ENCODE assay signal across 29 mouse cellular contexts in the genomic region with DNA sequence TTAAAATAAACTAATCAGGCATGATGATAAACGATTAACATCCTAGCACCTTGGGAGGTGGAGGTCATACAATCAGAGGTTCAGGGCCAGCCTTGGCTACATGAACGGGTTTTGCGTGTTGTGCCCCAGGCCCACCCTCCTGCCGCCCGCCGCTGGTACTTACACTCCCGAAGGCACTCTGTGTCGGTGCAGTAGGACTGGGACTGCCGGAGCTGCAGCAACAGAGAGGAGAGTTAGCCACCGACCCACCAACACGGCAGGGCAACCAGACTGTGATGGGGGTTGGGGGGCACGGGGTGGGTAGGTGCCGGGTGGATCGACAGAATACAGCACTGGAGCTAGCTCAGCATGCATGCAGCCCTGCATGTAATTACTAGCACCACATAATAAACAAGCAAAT. TPM values are rescaled to one million over a fixed set of nuclear protein-coding genes. Genes with fewer than 3 reads are reported as not detected.
DNase-seq lines count a peak whose midpoint lies in the region; ATAC-seq and TF ChIP-seq lines count a peak whose summit lies in the region.
"Had no signal": no experiment of that assay in that cellular context is flagged by ENCODE, and none has a peak within 500 bp of the region (broad histone marks: within the 10 kb centered on the region; RNA-seq: fewer than 3 reads in every experiment).

No protein-coding gene starts in this region.

- DNase-seq in gastrocnemius, adult 2 months, result no peak
- no peak for DNase-seq in gastrocnemius, postnatal 25 days
- DNase-seq in heart, embryonic 10.5 days (ENCODE audit: low spot score), result no peak
- DNase-seq in heart, postnatal 25 days (ENCODE audit: low spot score), result no peak
- DNase-seq in heart, adult 9 months (ENCODE audit: low spot score in 2 of 2), result no peak
- no peak for DNase-seq in heart, postnatal 0 days (ENCODE audit: low spot score)
- DNase-seq in heart, postnatal 10 days, result no peak
- DNase-seq: adrenal gland, postnatal 10 days; adrenal gland, postnatal 36 days; cerebellum, adult 18-20 months; cerebellum, adult 9-10 months; cerebellum, postnatal 14 days; gastrocnemius, postnatal 14 days; kidney, adult 11 months; kidney, adult 8-10 months had no signal

- 86% methylated on average over 14 of the region's 14 CpGs for WGBS in heart, embryonic 10.5 days
- 87% methylated on average over 14 of the region's 14 CpGs for WGBS in heart, embryonic 14.5 days
- 86% methylated on average over 14 of the region's 14 CpGs for WGBS in heart, postnatal 0 days

- no peaks in the 10 kb centered on the region for H3K9me3 ChIP-seq in heart, embryonic 10.5 days
- H3K9me3 ChIP-seq in heart, embryonic 14.5 days (ENCODE audit: control insufficient read depth, low read length), result no peaks in the 10 kb centered on the region
- H3K9me3 ChIP-seq in heart, postnatal 0 days (replicated peaks; ENCODE audit: control insufficient read depth, low read length), result no peaks in the 10 kb centered on the region
- H3K9me3 ChIP-seq: forebrain, embryonic 10.5 days; forebrain, embryonic 13.5 days; hindbrain, embryonic 10.5 days; hindbrain, embryonic 13.5 days; intestine, embryonic 15.5 days; kidney, embryonic 15.5 days had no signal

- no peaks in the 10 kb centered on the region for H3K27me3 ChIP-seq in heart, embryonic 10.5 days (ENCODE audit: insufficient read depth, poor library complexity, severe bottlenecking)
- no peaks in the 10 kb centered on the region for H3K27me3 ChIP-seq in heart, embryonic 14.5 days (ENCODE audit: control insufficient read depth, insufficient read depth, low read length)
- no peaks in the 10 kb centered on the region for H3K27me3 ChIP-seq in heart, postnatal 0 days (ENCODE audit: control insufficient read depth, insufficient read depth, low read length)
- H3K27me3 ChIP-seq: forebrain, embryonic 13.5 days; hindbrain, embryonic 13.5 days; intestine, embryonic 15.5 days; kidney, embryonic 15.5 days had no signal

- no peak overlapping the region for H3K4me3 ChIP-seq in gastrocnemius, adult 2 months
- H3K4me3 ChIP-seq in heart, embryonic 10.5 days, result no peak overlapping the region
- H3K4me3 ChIP-seq in heart, embryonic 14.5 days (ENCODE audit: control insufficient read depth in 1 of 2, insufficient read depth in 1 of 2, low read depth in 1 of 2, low read length in 2 of 2), result no peak overlapping the region
- no peak overlapping the region for H3K4me3 ChIP-seq in heart, postnatal 0 days (ENCODE audit: low read depth, low read length)
- H3K4me3 ChIP-seq: forebrain, embryonic 10.5 days; forebrain, embryonic 13.5 days; hindbrain, embryonic 10.5 days; hindbrain, embryonic 13.5 days; intestine, embryonic 15.5 days; kidney, embryonic 15.5 days had no signal

- intact Hi-C loops in gastrocnemius, adult 2 months (cut with DNase I), result no loop called here
- intact Hi-C loops in heart, postnatal 25 days (cut with DNase I), result no loop called here
- intact Hi-C loops in heart, postnatal 10 days (cut with DNase I), result no loop called here

- peaks cover 20% of the 10 kb centered on the region for H3K36me3 ChIP-seq in heart, embryonic 10.5 days
- H3K36me3 ChIP-seq in heart, embryonic 14.5 days (ENCODE audit: control insufficient read depth, insufficient read depth, low read length), result peaks cover 13% of the 10 kb centered on the region
- peaks cover 15% of the 10 kb centered on the region for H3K36me3 ChIP-seq in heart, postnatal 0 days (replicated peaks; ENCODE audit: control insufficient read depth, insufficient read depth, low read length)
- H3K36me3 ChIP-seq: forebrain, embryonic 10.5 days had no signal

- no peak overlapping the region for H3K4me2 ChIP-seq in heart, embryonic 14.5 days (ENCODE audit: low read length)
- H3K4me2 ChIP-seq in heart, postnatal 0 days (ENCODE audit: low read depth, low read length), result no peak overlapping the region
- H3K4me2 ChIP-seq: forebrain, embryonic 13.5 days; hindbrain, embryonic 13.5 days; intestine, embryonic 15.5 days; kidney, embryonic 15.5 days had no signal

- no peak overlapping the region; the same call in 1 of the 2 replicates for H3K9ac ChIP-seq in heart, embryonic 14.5 days (ENCODE audit: low read length)
- H3K9ac ChIP-seq in heart, postnatal 0 days (replicated peaks; ENCODE audit: low read depth, low read length), result no peak overlapping the region
- H3K9ac ChIP-seq: forebrain, embryonic 13.5 days; hindbrain, embryonic 13.5 days; intestine, embryonic 15.5 days; kidney, embryonic 15.5 days had no signal

- peaks cover 38% of the 10 kb centered on the region for H3K4me1 ChIP-seq in heart, embryonic 10.5 days
- H3K4me1 ChIP-seq in heart, embryonic 14.5 days (ENCODE audit: control insufficient read depth in 2 of 2, insufficient read depth in 2 of 2, low read length in 2 of 2), result peaks cover 20 to 50% of the 10 kb centered on the region in 2 experiments
- peaks cover 38% of the 10 kb centered on the region for H3K4me1 ChIP-seq in heart, postnatal 0 days (ENCODE audit: control insufficient read depth, insufficient read depth)
- H3K4me1 ChIP-seq: forebrain, embryonic 13.5 days; hindbrain, embryonic 10.5 days; hindbrain, embryonic 13.5 days; intestine, embryonic 15.5 days had no signal

- no peak for TF ChIP-seq EP300 in heart, postnatal 0 days (IDR thresholded peaks at IDR 0.05; ENCODE audit: low read depth)

- no peak for ATAC-seq in heart, embryonic 14.5 days (ENCODE audit: insufficient number of reproducible peaks, insufficient read depth, low FRiP score, low read depth)
- no peak for ATAC-seq in heart, postnatal 0 days (ENCODE audit: insufficient read depth, low read depth)
- ATAC-seq: forebrain, embryonic 13.5 days; forebrain, embryonic 16.5 days; hindbrain, embryonic 16.5 days; intestine, embryonic 15.5 days had no signal

- no peak for TF ChIP-seq CTCF in gastrocnemius, adult 2 months (IDR thresholded peaks at IDR 0.05)
- no peak for TF ChIP-seq CTCF in heart, postnatal 0 days (IDR thresholded peaks at IDR 0.05; ENCODE audit: low read depth)

- H3K27ac ChIP-seq in gastrocnemius, adult 2 months, result peak overlapping the region; percentile 89
- peak overlapping the region; percentile 36; the same call in 1 of the 2 replicates for H3K27ac ChIP-seq in heart, embryonic 10.5 days
- peak overlapping the region; percentile 81 to 86; a peak in 3 of 4 replicates for H3K27ac ChIP-seq in heart, embryonic 14.5 days (replicated peaks in 1 of 2; ENCODE audit: control insufficient read depth in 1 of 2, insufficient read depth in 1 of 2, low read depth in 2 of 2, low read length in 2 of 2)
- H3K27ac ChIP-seq in heart, postnatal 0 days (ENCODE audit: low read depth), result peak overlapping the region; percentile 79
- H3K27ac ChIP-seq: forebrain, embryonic 10.5 days; forebrain, embryonic 13.5 days; hindbrain, embryonic 10.5 days; hindbrain, embryonic 13.5 days; intestine, embryonic 15.5 days; kidney, embryonic 15.5 days had no signal

RNA-seq across cellular contexts. Expression of a gene that starts 24.6 kb away (rescaled TPM):
- total RNA-seq in gastrocnemius, adult 2 months (2021), result 10 to 100 TPM in 1 of 2 experiments, 1 to 10 TPM in 1; 5.8 to 12.0 TPM
- total RNA-seq in gastrocnemius, postnatal 25 days (2021), result 10 to 100 TPM in 1 of 2 experiments, 1 to 10 TPM in 1; 9.4 to 14.8 TPM
- polyA plus RNA-seq in heart, embryonic 10.5 days (2016; fragmentation: Nextera tagmentation; extraction: Ambion mirVana), result 99.8 and 135 TPM in 2 replicates
- 10 to 100 TPM; 16.7 to 17.8 TPM for total RNA-seq in heart, postnatal 25 days (2021)
- 48.7 and 59.8 TPM in 2 replicates for polyA plus RNA-seq in heart, embryonic 14.5 days (2014; fragmentation: Nextera tagmentation; extraction: Ambion mirVana)
- total RNA-seq in heart, postnatal 0 days (2014; rRNA removed; ENCODE audit: low replicate concordance), result 16.3 and 21.0 TPM in 2 replicates
- polyA plus RNA-seq in heart, postnatal 0 days (2015; fragmentation: Nextera tagmentation; extraction: Ambion mirVana), result 24.6 and 27.1 TPM in 2 replicates
- 10 to 100 TPM; 31.5 to 32.1 TPM for total RNA-seq in heart, postnatal 10 days (2021)

RNA-seq across cellular contexts. Expression of a gene that starts 32.3 kb away (rescaled TPM):
- total RNA-seq in gastrocnemius, adult 2 months (2021), result not detected
- total RNA-seq in gastrocnemius, postnatal 25 days (2021), result 1 to 10 TPM in 1 of 2 experiments, not detected in 1; 2.6 TPM
- polyA plus RNA-seq in heart, embryonic 10.5 days (2016; fragmentation: Nextera tagmentation; extraction: Ambion mirVana), result not detected in 2 replicates
- not detected for total RNA-seq in heart, postnatal 25 days (2021)
- not detected in 2 replicates for polyA plus RNA-seq in heart, embryonic 14.5 days (2014; fragmentation: Nextera tagmentation; extraction: Ambion mirVana)
- total RNA-seq in heart, postnatal 0 days (2014; rRNA removed; ENCODE audit: low replicate concordance), result not detected in 2 replicates
- not detected in 2 replicates for polyA plus RNA-seq in heart, postnatal 0 days (2015; fragmentation: Nextera tagmentation; extraction: Ambion mirVana)
- not detected for total RNA-seq in heart, postnatal 10 days (2021)
- total RNA-seq: adrenal gland, postnatal 10 days; ES-E14; gastrocnemius, adult 18-20 months had no signal
- polyA plus RNA-seq: embryonic facial prominence, embryonic 11.5 days; embryonic facial prominence, embryonic 14.5 days; forebrain, embryonic 10.5 days; forebrain, embryonic 13.5 days; forebrain, embryonic 16.5 days; gonadal fat pad, adult 2 months; hindbrain, embryonic 10.5 days; hindbrain, embryonic 16.5 days; intestine, embryonic 15.5 days; kidney, embryonic 15.5 days had no signal

Comparison
In these comparisons a context has a peak if more than half of its experiments do, and no peak if none do; other contexts are left out.
1. H3K27ac ChIP-seq: peak in every context shown above with its lines; median percentile 89 in gastrocnemius, adult 2 months; 84 in heart, embryonic 14.5 days; 79 in heart, postnatal 0 days; 36 in heart, embryonic 10.5 days.